Mouse (Mus musculus): ENCODE data around the gene Rfc2. TPM values are rescaled to one million over a fixed set of nuclear protein-coding genes. Genes with fewer than 3 reads are reported as not detected.

Gene Rfc2
- polyA plus RNA-seq, 1 experiment from 2014 or later, result 338 TPM

DNA sequence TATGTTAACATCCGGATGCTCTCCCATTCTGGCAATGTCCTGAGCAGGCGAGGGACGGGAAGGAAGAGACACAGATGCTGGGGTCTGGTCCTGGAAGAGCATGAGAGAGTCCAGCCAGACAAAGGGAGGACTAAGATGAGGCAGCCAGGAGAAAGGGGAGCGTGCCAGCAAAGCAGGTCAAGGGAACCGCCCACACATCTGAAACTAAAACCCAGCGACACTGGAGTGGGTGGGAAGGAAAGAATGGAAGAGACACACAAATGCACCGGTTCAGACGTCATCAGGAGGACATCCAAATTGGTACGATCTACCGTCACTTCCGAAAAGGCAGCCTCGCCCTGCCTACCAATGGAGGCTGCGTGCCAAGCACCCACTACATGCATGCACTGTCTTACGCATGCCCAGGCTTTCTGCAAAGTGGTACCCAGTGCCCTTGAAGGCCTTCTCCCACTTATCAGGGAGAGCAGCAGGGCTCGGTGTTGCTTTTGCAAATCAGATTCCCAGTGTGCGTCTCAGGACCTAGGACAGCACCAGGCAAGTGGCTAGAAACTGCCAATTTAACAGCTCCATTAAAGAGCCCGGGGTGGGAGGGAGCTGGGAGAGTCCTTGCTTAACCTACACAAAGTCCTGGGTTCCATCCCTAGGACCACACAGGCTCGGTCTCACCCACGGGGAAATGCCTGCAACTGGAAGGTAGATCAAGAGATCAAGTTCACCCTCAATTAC, 36.5 kb upstream of the Rfc2 start:
- H3K4me2 ChIP-seq, result no peak overlapping the region
- ATAC-seq (ENCODE audit: insufficient read depth), result no peak
- H3K27me3 ChIP-seq (ENCODE audit: insufficient read depth, low read length), result no peaks in the 10 kb centered on the region
- no peaks in the 10 kb centered on the region for H3K9me3 ChIP-seq (ENCODE audit: low read depth, low read length)
- H3K9ac ChIP-seq, result no peak overlapping the region
- peaks cover 15% of the 10 kb centered on the region for H3K4me1 ChIP-seq (ENCODE audit: insufficient read depth)
- DNase-seq, result peak; percentile 71
- 66% methylated on average over 19 of the region's 19 CpGs for WGBS
- H3K4me3 ChIP-seq (ENCODE audit: low read depth, low read length), result no peak overlapping the region
- 0 out of 2 replicates have a peak, but pooled peaks cover 3% of the 10 kb centered on the region for H3K36me3 ChIP-seq (ENCODE audit: insufficient read depth)
- TF ChIP-seq CTCF (IDR thresholded peaks at IDR 0.05; ENCODE audit: low read depth), result no peak
- H3K27ac ChIP-seq (ENCODE audit: low read depth), result 0 out of 2 replicates have a peak overlapping the region, but pooled peaks have one; percentile 7

DNA sequence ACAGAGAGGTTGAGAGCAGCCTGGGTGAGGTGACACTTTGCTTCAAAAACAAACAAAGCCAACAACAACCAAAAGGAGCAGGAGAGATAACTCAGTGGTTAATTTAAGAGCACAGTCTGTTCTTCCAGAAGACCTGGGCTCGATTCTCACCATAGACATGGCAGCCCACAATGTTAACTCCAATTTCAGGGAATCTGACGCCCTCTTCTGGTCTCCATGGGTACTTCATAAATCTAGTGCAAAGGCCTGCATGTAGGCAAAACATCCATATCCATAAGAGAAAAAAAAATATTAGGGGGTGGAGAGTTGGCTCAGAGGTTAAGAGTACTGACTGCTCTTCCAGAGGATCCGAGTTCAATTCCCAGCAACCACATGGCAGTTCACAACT, 35.9 kb upstream of the Rfc2 start:
- 0 out of 2 replicates have a peak, but pooled peaks cover 3% of the 10 kb centered on the region for H3K36me3 ChIP-seq (ENCODE audit: insufficient read depth)
- ATAC-seq (ENCODE audit: insufficient read depth) (no peak), DNase-seq (peak; percentile 47)
- H3K4me1 ChIP-seq (ENCODE audit: insufficient read depth), result peaks cover 15% of the 10 kb centered on the region
- H3K27me3 ChIP-seq (ENCODE audit: insufficient read depth, low read length), result no peaks in the 10 kb centered on the region
- H3K9me3 ChIP-seq (ENCODE audit: low read depth, low read length), result no peaks in the 10 kb centered on the region
- H3K27ac ChIP-seq (ENCODE audit: low read depth), result no peak overlapping the region
- no peak overlapping the region for H3K4me2 ChIP-seq
- H3K4me3 ChIP-seq (ENCODE audit: low read depth, low read length), result no peak overlapping the region
- TF ChIP-seq CTCF (IDR thresholded peaks at IDR 0.05; ENCODE audit: low read depth), result peak; percentile 33; the same call in 1 of the 2 replicates
- 46% methylated on average over 3 of the region's 3 CpGs for WGBS
- H3K9ac ChIP-seq, result no peak overlapping the region

DNA sequence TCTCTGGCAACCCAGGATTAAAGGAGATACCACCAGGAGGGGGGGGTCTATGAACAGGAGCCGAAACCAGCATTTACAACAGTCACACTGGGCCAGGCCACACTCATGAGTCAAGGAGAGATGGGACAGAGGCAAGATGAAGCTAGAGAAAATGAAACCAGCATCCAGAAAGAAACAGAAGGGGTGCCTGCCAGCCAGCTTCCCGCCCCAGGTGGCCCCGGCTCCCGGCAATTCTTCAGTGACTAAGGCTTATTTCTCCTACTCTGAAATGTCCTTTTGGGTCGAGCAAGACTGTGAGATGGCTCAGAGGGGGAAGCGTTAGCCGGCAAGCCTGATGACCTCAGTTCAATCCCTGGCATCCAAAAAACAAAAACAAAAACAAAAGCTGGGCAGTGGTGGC, 34.4 kb upstream of the Rfc2 start:
- Histone ChIP-seq H3K9ac (no peak overlapping the region), H3K36me3 (ENCODE audit: insufficient read depth) (0 out of 2 replicates have a peak, but pooled peaks cover 3% of the 10 kb centered on the region), H3K27me3 (ENCODE audit: insufficient read depth, low read length) (no peaks in the 10 kb centered on the region), H3K4me1 (ENCODE audit: insufficient read depth) (peaks cover 13% of the 10 kb centered on the region), H3K4me3 (ENCODE audit: low read depth, low read length) (no peak overlapping the region), H3K27ac (ENCODE audit: low read depth) (no peak overlapping the region), H3K9me3 (ENCODE audit: low read depth, low read length) (no peaks in the 10 kb centered on the region), H3K4me2 (no peak overlapping the region)
- no peak for ATAC-seq (ENCODE audit: insufficient read depth)
- DNase-seq, result no peak
- 79% methylated on average over 7 of the region's 7 CpGs for WGBS
- no peak for TF ChIP-seq CTCF (IDR thresholded peaks at IDR 0.05; ENCODE audit: low read depth)

GRCm38 (mm10) chr5:134548306-134548705, 32.9 kb upstream of the Rfc2 start:
- DNase-seq, result peak; percentile 20
- Histone ChIP-seq H3K4me3 (ENCODE audit: low read depth, low read length) (no peak overlapping the region), H3K4me2 (no peak overlapping the region), H3K27me3 (ENCODE audit: insufficient read depth, low read length) (no peaks in the 10 kb centered on the region), H3K4me1 (ENCODE audit: insufficient read depth) (peaks cover 19% of the 10 kb centered on the region), H3K36me3 (ENCODE audit: insufficient read depth) (0 out of 2 replicates have a peak, but pooled peaks cover 3% of the 10 kb centered on the region), H3K9me3 (ENCODE audit: low read depth, low read length) (no peaks in the 10 kb centered on the region), H3K9ac (no peak overlapping the region), H3K27ac (ENCODE audit: low read depth) (no peak overlapping the region)
- no peak for TF ChIP-seq CTCF (IDR thresholded peaks at IDR 0.05; ENCODE audit: low read depth)
- WGBS, result 47% methylated on average over 5 of the region's 5 CpGs
- no peak for ATAC-seq (ENCODE audit: insufficient read depth)

DNA sequence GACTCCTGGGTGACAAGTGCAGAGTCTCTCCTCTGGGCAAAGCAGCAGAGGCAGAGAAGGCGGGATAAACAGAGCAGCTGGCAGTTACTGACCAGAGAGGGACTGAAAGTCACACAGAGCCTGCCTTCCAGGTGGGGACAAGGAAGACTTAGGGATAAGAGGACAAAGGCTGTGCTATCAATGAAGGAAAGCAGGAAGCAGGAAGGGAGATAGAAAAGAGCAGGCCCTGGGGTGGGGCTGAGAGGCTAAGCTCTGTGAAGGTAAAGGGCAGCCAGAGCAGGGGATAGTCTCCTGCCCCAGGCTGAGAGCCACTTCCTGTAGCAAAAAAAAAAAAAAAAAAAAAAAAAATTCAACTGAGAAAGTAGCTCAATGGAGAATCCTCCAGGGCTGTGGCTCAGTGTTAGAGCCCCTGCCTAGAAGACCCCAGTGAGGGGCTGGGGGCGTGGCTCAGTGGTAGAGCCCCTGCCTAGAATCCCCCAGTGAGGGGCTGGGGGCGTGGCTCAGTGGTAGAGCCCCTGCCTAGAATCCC, 31.5 kb upstream of the Rfc2 start:
- TF ChIP-seq CTCF (IDR thresholded peaks at IDR 0.05; ENCODE audit: low read depth), result no peak
- WGBS, result 87% methylated on average over 3 of the region's 3 CpGs
- DNase-seq (no peak), ATAC-seq (ENCODE audit: insufficient read depth) (no peak)
- no peaks in the 10 kb centered on the region for H3K27me3 ChIP-seq (ENCODE audit: insufficient read depth, low read length)
- no peak overlapping the region for H3K9ac ChIP-seq
- H3K4me1 ChIP-seq (ENCODE audit: insufficient read depth), result peaks cover 19% of the 10 kb centered on the region
- H3K9me3 ChIP-seq (ENCODE audit: low read depth, low read length), result no peaks in the 10 kb centered on the region
- H3K27ac ChIP-seq (ENCODE audit: low read depth), result no peak overlapping the region
- no peak overlapping the region; the same call in 1 of the 2 replicates for H3K4me2 ChIP-seq
- H3K36me3 ChIP-seq (ENCODE audit: insufficient read depth), result no peaks in the 10 kb centered on the region
- H3K4me3 ChIP-seq (ENCODE audit: low read depth, low read length), result no peak overlapping the region

GRCm38 (mm10) chr5:134550836-134551232, 30.3 kb upstream of the Rfc2 start:
- Histone ChIP-seq H3K9ac (peak overlapping the region; percentile 89), H3K4me2 (peak overlapping the region; percentile 77), H3K4me3 (ENCODE audit: low read depth, low read length) (peak overlapping the region; percentile 83), H3K27me3 (ENCODE audit: insufficient read depth, low read length) (no peaks in the 10 kb centered on the region), H3K27ac (ENCODE audit: low read depth) (peak overlapping the region; percentile 96; the same call in 1 of the 2 replicates), H3K4me1 (ENCODE audit: insufficient read depth) (peaks cover 22% of the 10 kb centered on the region), H3K36me3 (ENCODE audit: insufficient read depth) (no peaks in the 10 kb centered on the region), H3K9me3 (ENCODE audit: low read depth, low read length) (no peaks in the 10 kb centered on the region)
- WGBS, result 7% methylated on average over 6 of the region's 6 CpGs
- TF ChIP-seq CTCF (IDR thresholded peaks at IDR 0.05; ENCODE audit: low read depth), result no peak
- ATAC-seq (ENCODE audit: insufficient read depth) (no peak), DNase-seq (peak; percentile 30)
